Mouse (Mus musculus) CH12.LX (cell line): ENCODE data around the gene Frem2. TPM values are rescaled to one million over a fixed set of nuclear protein-coding genes. Genes with fewer than 3 reads are reported as not detected.

ENCODE experiments used
- DNase-seq: peaks from one replicate; pipeline ENCODE4 v3.0.0-alpha.2; 2013; ENCODE audit errors: extremely low read depth
- H3K27ac ChIP-seq: 2 replicates; pipeline ENCODE4 v1.5.1; 2012; ENCODE audit warnings: low read depth, mild to moderate bottlenecking, control low read depth, moderate library complexity; ENCODE audit not compliant: insufficient read depth
- H3K27me3 ChIP-seq: replicated peaks from 2 replicates; pipeline ENCODE3; 2012; ENCODE audit warnings: inconsistent platforms
- H3K36me3 ChIP-seq, 2 experiments: replicated peaks in 1 of 2; 2 replicates each; pipeline versions ENCODE3 to v1.6.1; 2012; ENCODE audit warnings: inconsistent platforms in 1 of 2, low read length in 1 of 2, mild to moderate bottlenecking in 1 of 2, mixed read lengths in 1 of 2, moderate library complexity in 1 of 2; ENCODE audit not compliant: control insufficient read depth in 1 of 2, insufficient read depth in 1 of 2
- H3K4me1 ChIP-seq, 2 experiments: 2 replicates each; pipeline ENCODE4 v1.6.1; 2012; ENCODE audit warnings: inconsistent platforms in 1 of 2, moderate library complexity in 1 of 2; ENCODE audit not compliant: insufficient read depth in 2 of 2, control insufficient read depth in 1 of 2
- H3K4me2 ChIP-seq: 2 replicates; pipeline ENCODE4 v1.6.1; 2012; ENCODE audit warnings: low read depth, mild to moderate bottlenecking, control low read depth; ENCODE audit not compliant: poor library complexity, insufficient read depth, severe bottlenecking
- H3K4me3 ChIP-seq, 3 experiments: fragments of 150-350 bp in 1 of 3; sonication (generic) in 1 of 3; replicated peaks in 1 of 3; 2 replicates each; pipeline versions ENCODE3 to v1.5.1; 2011 to 2012; ENCODE audit warnings: low read depth in 2 of 3, low read length in 2 of 3, mild to moderate bottlenecking in 2 of 3, moderate library complexity in 2 of 3, control low read depth in 1 of 3, improper control_type of control experiment in 1 of 3, inconsistent platforms in 1 of 3, mixed read lengths in 1 of 3; ENCODE audit not compliant: poor library complexity in 1 of 3
- H3K79me2 ChIP-seq: replicated peaks from 2 replicates; pipeline ENCODE4 v1.6.1; 2012; ENCODE audit warnings: mild to moderate bottlenecking, moderate library complexity; ENCODE audit not compliant: control insufficient read depth, poor library complexity, insufficient read depth, severe bottlenecking; ENCODE audit errors: extremely low read depth
- H3K9ac ChIP-seq: 2 replicates; pipeline ENCODE4 v1.6.1; 2012; ENCODE audit warnings: low read depth, mild to moderate bottlenecking, control low read depth, moderate library complexity; ENCODE audit not compliant: insufficient read depth
- H3K9me3 ChIP-seq: replicated peaks from 2 replicates; pipeline ENCODE3; 2012; ENCODE audit warnings: low read length, inconsistent platforms, mixed read lengths
- BHLHE40 ChIP-seq: IDR thresholded peaks from 2 replicates; pipeline ENCODE4 v1.6.1; 2011; ENCODE audit warnings: mild to moderate bottlenecking, low read depth, low read length, improper control_type of control experiment
- CHD2 ChIP-seq: IDR thresholded peaks from 2 replicates; pipeline ENCODE4 v1.6.1; 2011; ENCODE audit warnings: low read length, improper control_type of control experiment
- E2F4 ChIP-seq: IDR thresholded peaks from 2 replicates; pipeline ENCODE4 v1.6.1; 2011; ENCODE audit warnings: low read depth, low read length, improper control_type of control experiment; ENCODE audit not compliant: insufficient replicate concordance
- ETS1 ChIP-seq: conservative IDR thresholded peaks from 2 replicates; pipeline ENCODE4 v1.6.1; 2012; ENCODE audit warnings: low read depth, mild to moderate bottlenecking, inconsistent platforms, low read length, improper control_type of control experiment, moderate library complexity
- HCFC1 ChIP-seq: IDR thresholded peaks from 2 replicates; pipeline ENCODE4 v1.6.1; 2012; ENCODE audit warnings: low read depth, mild to moderate bottlenecking, inconsistent platforms, low read length, improper control_type of control experiment
- IRF4 ChIP-seq: IDR thresholded peaks from 2 replicates; pipeline ENCODE4 v1.6.1; 2014; ENCODE audit warnings: low read depth, mild to moderate bottlenecking, inconsistent platforms, low read length, improper control_type of control experiment
- JUND ChIP-seq: conservative IDR thresholded peaks from 2 replicates; pipeline ENCODE4 v1.6.1; 2011; ENCODE audit warnings: low read depth, low read length, improper control_type of control experiment
- KAT2A ChIP-seq: IDR thresholded peaks from 2 replicates; pipeline ENCODE4 v1.6.1; 2012; ENCODE audit warnings: low read length, improper control_type of control experiment, inconsistent platforms; ENCODE audit not compliant: insufficient replicate concordance
- MAFK ChIP-seq: IDR thresholded peaks from 2 replicates; pipeline ENCODE4 v1.6.1; 2011; ENCODE audit warnings: low read length, improper control_type of control experiment; ENCODE audit not compliant: insufficient replicate concordance
- MAX ChIP-seq: IDR thresholded peaks from 2 replicates; pipeline ENCODE4 v1.6.1; 2011; ENCODE audit warnings: low read length, improper control_type of control experiment
- MAZ ChIP-seq: IDR thresholded peaks from 2 replicates; pipeline ENCODE4 v1.6.1; 2012; ENCODE audit warnings: low read depth, mild to moderate bottlenecking, inconsistent platforms, low read length, improper control_type of control experiment, moderate library complexity
- MYC ChIP-seq: IDR thresholded peaks from 2 replicates; pipeline ENCODE4 v1.6.1; 2011; ENCODE audit warnings: low read depth, mild to moderate bottlenecking, improper control_type of control experiment, low read length
- PAX5 ChIP-seq: IDR thresholded peaks from 2 replicates; pipeline ENCODE4 v1.6.1; 2012; ENCODE audit warnings: low read length, inconsistent platforms, mixed read lengths
- POLR2AphosphoS2 ChIP-seq: IDR thresholded peaks from 2 replicates; pipeline ENCODE4 v1.6.1; 2011; ENCODE audit warnings: low read depth, low read length, improper control_type of control experiment
- RAD21 ChIP-seq: IDR thresholded peaks from 2 replicates; pipeline ENCODE4 v1.6.1; 2011; ENCODE audit warnings: low read depth, mild to moderate bottlenecking, low read length, improper control_type of control experiment, moderate library complexity
- SIN3A ChIP-seq: IDR thresholded peaks from 2 replicates; pipeline ENCODE4 v1.6.1; 2012; ENCODE audit warnings: low read length, improper control_type of control experiment, inconsistent platforms
- SMC3 ChIP-seq: IDR thresholded peaks from 2 replicates; pipeline ENCODE4 v1.6.1; 2011; ENCODE audit warnings: low read depth, low read length, improper control_type of control experiment
- TCF12 ChIP-seq: IDR thresholded peaks from 2 replicates; pipeline ENCODE4 v1.6.1; 2014; ENCODE audit warnings: low read depth, mild to moderate bottlenecking, inconsistent platforms, low read length, improper control_type of control experiment
- USF1 ChIP-seq: IDR thresholded peaks from 2 replicates; pipeline ENCODE4 v1.6.1; 2014; ENCODE audit warnings: low read depth, mild to moderate bottlenecking, inconsistent platforms, low read length, improper control_type of control experiment
- ZC3H11A ChIP-seq: IDR thresholded peaks from 2 replicates; pipeline ENCODE4 v1.6.1; 2012; ENCODE audit warnings: low read depth, mild to moderate bottlenecking, inconsistent platforms, low read length, improper control_type of control experiment
- ZNF384 ChIP-seq: IDR thresholded peaks from 2 replicates; pipeline ENCODE4 v1.6.1; 2012; ENCODE audit warnings: low read depth, low read length, improper control_type of control experiment, inconsistent platforms
- dilution Hi-C: fragments of 300-500 bp; cut with MboI; formaldehyde crosslinking; loops from 2 replicates; pipeline ENCODE4 v1.14.3; 2020; ENCODE audit warnings: low sequenced_read_pairs; ENCODE audit not compliant: extremely low pct_unique_long_range_greater_than_20kb, extremely low pct_ligation_motif_present
- in situ Hi-C: fragments of 300-500 bp; cut with MboI; formaldehyde crosslinking; loops from 3 replicates; pipeline ENCODE4 v1.14.3; 2019; ENCODE audit warnings: low sequenced_read_pairs, low pct_ligation_motif_present, low pct_unique_long_range_greater_than_20kb, mixed read lengths
- polyA plus RNA-seq: library from polyadenylated mRNA; unstranded; fragments of >175 nt; gene quantifications from 2 replicates; pipeline ENCODE4 v1.2.1, GENCODE M21; 2012; ENCODE audit warnings: low read depth; ENCODE audit not compliant: insufficient read length
- total RNA-seq, 2 experiments: library from RNA; depleted of rRNA; stranded (reverse); fragments of 300-350 nt in 1 of 2; fragments of >200 nt in 1 of 2; gene quantifications; 2 replicates each; pipeline ENCODE4 v1.2.3; 2012 to 2014

Frem2 gene
- total and polyA plus RNA-seq, 3 experiments: 0.04 to 0.09 (median 0.04) TPM

GRCm38 (mm10) chr3:53598153-53598800 lies 58.9 kb downstream of the Frem2 start:
- H3K9me3 ChIP-seq: no peaks in the 10 kb centered on the region
- H3K27ac ChIP-seq: no peak overlapping the region
- no peaks in the 10 kb centered on the region for H3K27me3 ChIP-seq
- H3K9ac ChIP-seq: no peak overlapping the region
- in situ Hi-C loops: no loop called here
- H3K79me2 ChIP-seq: no peaks in the 10 kb centered on the region
- TF ChIP-seq E2F4 (no peak), USF1 (no peak), ETS1 (no peak), JUND (no peak), MAZ (no peak), PAX5 (no peak), BHLHE40 (no peak), ZC3H11A (no peak), TCF12 (no peak)
- TF ChIP-seq, all 38 proteins: peak for 0
- H3K4me1 ChIP-seq: 0 out of 4 replicates have a peak, but pooled peaks cover 0 to 2% of the 10 kb centered on the region in 2 experiments
- no peaks in the 10 kb centered on the region for H3K36me3 ChIP-seq
- no peak for DNase-seq
- no peak overlapping the region for H3K4me2 ChIP-seq
- dilution Hi-C loops: no loop called here
- no peak overlapping the region for H3K4me3 ChIP-seq

DNA sequence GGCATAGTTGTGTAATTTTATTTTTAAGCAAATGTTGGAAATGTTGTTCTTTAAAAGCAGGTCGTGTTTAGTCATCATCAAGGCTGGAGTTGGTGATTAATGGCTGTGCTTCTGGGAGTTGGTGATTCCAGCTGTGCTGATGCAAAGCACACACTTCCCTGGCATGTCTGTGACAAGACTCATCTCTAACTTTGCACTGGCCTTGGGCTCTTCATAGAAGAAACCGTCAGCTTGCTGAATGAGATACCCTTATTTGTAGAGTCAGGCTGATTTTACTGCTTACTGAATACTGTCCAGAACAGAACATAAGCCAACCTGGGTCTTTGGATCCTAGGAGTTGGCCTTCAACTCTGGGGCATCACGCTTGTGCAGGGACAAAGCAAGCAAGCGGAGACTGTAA lies 62.7 kb downstream of the Frem2 start:
- dilution Hi-C loops: no loop called here
- no peak overlapping the region for H3K27ac ChIP-seq
- TF ChIP-seq HCFC1 (no peak), POLR2AphosphoS2 (no peak), SIN3A (no peak), RAD21 (no peak), ZC3H11A (no peak), MAX (no peak)
- TF ChIP-seq, all 38 proteins: peak for 0
- H3K9ac ChIP-seq: no peak overlapping the region
- H3K4me3 ChIP-seq: no peak overlapping the region
- H3K27me3 ChIP-seq: no peaks in the 10 kb centered on the region
- no peaks in the 10 kb centered on the region for H3K36me3 ChIP-seq
- no peaks in the 10 kb centered on the region for H3K79me2 ChIP-seq
- H3K4me2 ChIP-seq: no peak overlapping the region
- H3K4me1 ChIP-seq: peaks cover 0 to 2% of the 10 kb centered on the region in 2 experiments; a peak in 1 of 4 replicates
- no peak for DNase-seq
- in situ Hi-C loops: no loop called here
- no peaks in the 10 kb centered on the region for H3K9me3 ChIP-seq

DNA sequence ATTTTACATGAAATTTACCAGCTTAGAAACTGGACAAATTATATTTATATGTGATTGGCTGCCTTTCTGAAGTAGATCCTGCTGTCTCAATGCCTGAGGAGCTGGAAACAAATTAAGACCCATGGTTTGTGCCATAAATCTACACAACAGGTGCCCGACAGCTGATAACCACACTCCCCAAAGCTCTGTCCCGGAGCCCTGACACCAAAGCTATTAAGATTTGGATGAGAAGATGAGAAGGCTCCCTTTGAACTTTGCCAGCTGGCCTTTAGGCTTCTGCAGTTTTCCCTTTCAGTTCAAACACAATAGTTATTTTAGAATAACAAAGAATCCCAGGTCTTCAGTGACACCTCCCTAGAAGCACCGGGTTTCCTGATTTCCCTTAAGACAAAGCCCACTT lies 63.4 kb downstream of the Frem2 start:
- H3K36me3 ChIP-seq: no peaks in the 10 kb centered on the region
- H3K4me1 ChIP-seq: peaks cover 0 to 2% of the 10 kb centered on the region in 2 experiments; a peak in 1 of 4 replicates
- H3K4me2 ChIP-seq: no peak overlapping the region
- H3K4me3 ChIP-seq: no peak overlapping the region
- no peak for TF ChIP-seq MYC
- TF ChIP-seq SMC3: no peak
- no peak for TF ChIP-seq E2F4
- TF ChIP-seq ZNF384: no peak
- TF ChIP-seq CHD2: no peak
- TF ChIP-seq MAFK: no peak
- no peak for TF ChIP-seq KAT2A
- no peak for TF ChIP-seq SIN3A
- no peak for TF ChIP-seq IRF4
- TF ChIP-seq ZC3H11A: no peak
- no peak overlapping the region for H3K27ac ChIP-seq
- H3K9me3 ChIP-seq: no peaks in the 10 kb centered on the region
- no peaks in the 10 kb centered on the region for H3K27me3 ChIP-seq
- in situ Hi-C loops (no loop called here), dilution Hi-C loops (no loop called here)
- no peaks in the 10 kb centered on the region for H3K79me2 ChIP-seq
- no peak overlapping the region for H3K9ac ChIP-seq
- no peak for DNase-seq
